Mouse (Mus musculus) kidney, postnatal 36 days (tissue): ENCODE data around the gene Gtf2b.

ENCODE experiments used
- DNase-seq, 2 experiments: peaks; one replicate each; pipeline ENCODE4 v3.0.0; 2021 to 2022; ENCODE audit warnings: mixed read lengths in 2 of 2

The Gtf2b gene

GRCm38 (mm10) chr3:142817506-142817905 is 52.7 kb downstream of the Gtf2b start:
- no peak for DNase-seq

GRCm38 (mm10) chr3:142823606-142824005 is 58.8 kb downstream of the Gtf2b start:
- peak; percentile 21 to 37 for DNase-seq

GRCm38 (mm10) chr3:142826449-142827146 is 61.8 kb downstream of the Gtf2b start:
- no peak for DNase-seq

- DNase-seq = no peak
Observed at GRCm38 (mm10) chr3:142832910-142833309, 68.1 kb downstream of the Gtf2b start.
